Mouse (Mus musculus) small intestine, adult 2 months (tissue): Measurements from ENCODE around the gene Cdsn. TPM values are rescaled to one million over a fixed set of nuclear protein-coding genes. Genes with fewer than 3 reads are reported as not detected.
"Not testable (repeated sequence)": the region's sequence is repeated elsewhere in the genome, so short reads cannot be mapped to it uniquely, and the experiment has no call there.

ENCODE experiments used
- H3K27ac ChIP-seq: fragments of 200-500 bp; 2 replicates; pipeline ENCODE4 v1.5.1; 2012; ENCODE audit warnings: low read depth, low read length, control low read depth, inconsistent platforms; ENCODE audit not compliant: insufficient read depth
- H3K27me3 ChIP-seq: fragments of 200-500 bp; 2 replicates; pipeline ENCODE4 v1.6.1; 2012; ENCODE audit warnings: mild to moderate bottlenecking, moderate library complexity, low read length, inconsistent platforms; ENCODE audit not compliant: control insufficient read depth, insufficient read depth
- H3K36me3 ChIP-seq: fragments of 200-500 bp; 2 replicates; pipeline ENCODE4 v1.6.1; 2012; ENCODE audit warnings: mild to moderate bottlenecking, low read length, control low read depth, inconsistent platforms; ENCODE audit not compliant: control insufficient read depth, insufficient read depth
- H3K4me1 ChIP-seq: fragments of 200-500 bp; 2 replicates; pipeline ENCODE4 v1.6.1; 2012; ENCODE audit warnings: low read length, inconsistent platforms, mixed read lengths; ENCODE audit not compliant: control insufficient read depth, insufficient read depth, insufficient read length
- H3K4me3 ChIP-seq: fragments of 200-500 bp; 2 replicates; pipeline ENCODE4 v1.5.1; 2012; ENCODE audit warnings: low read depth, mild to moderate bottlenecking, control low read depth, inconsistent platforms, low read length, moderate library complexity
- CTCF ChIP-seq: fragments of 200-500 bp; IDR thresholded peaks from 2 replicates; pipeline ENCODE4 v1.5.1; 2012; ENCODE audit warnings: low read depth, mild to moderate bottlenecking, control low read depth, inconsistent platforms, low read length, moderate library complexity, mixed read lengths; ENCODE audit not compliant: insufficient replicate concordance, insufficient read length; ENCODE audit errors: extremely low read depth
- POLR2A ChIP-seq: fragments of 200-500 bp; IDR thresholded peaks from 2 replicates; pipeline ENCODE4 v1.6.1; 2012; ENCODE audit warnings: low read depth, mild to moderate bottlenecking, control low read depth, inconsistent platforms, low read length, moderate library complexity
- WGBS: fragments of 180-500 bp; shearing (Covaris S2); methylation state at CpG from one replicate; pipeline ENCODE4 v1.1.7; 2018; 5-methylcytosine and 5-hydroxymethylcytosine counted together
- polyA plus RNA-seq: library from polyadenylated mRNA; depleted of rRNA; stranded (reverse); fragments of >200 nt; gene quantifications from 2 replicates; pipeline ENCODE4 v1.2.3, GENCODE M21; 2012

Gene Cdsn
- polyA plus RNA-seq, 1 experiment, result 0.08 TPM

GRCm38 (mm10) chr17:35507556-35508260 is 44.2 kb upstream of the Cdsn start:
- WGBS, result 53% methylated on average over 13 of the region's 13 CpGs
- Histone ChIP-seq H3K27me3 (no peaks in the 10 kb centered on the region; the same call in 1 of the 2 replicates), H3K36me3 (no peaks in the 10 kb centered on the region), H3K4me3 (no peak overlapping the region), H3K27ac (no peak overlapping the region), H3K4me1 (no peaks in the 10 kb centered on the region)
- no peak for TF ChIP-seq CTCF
- no peak for TF ChIP-seq POLR2A

GRCm38 (mm10) chr17:35508279-35508678 is 43.6 kb upstream of the Cdsn start:
- H3K27ac ChIP-seq, H3K36me3 ChIP-seq, H3K4me1 ChIP-seq, H3K27me3 ChIP-seq, H3K4me3 ChIP-seq: not testable (repeated sequence)
- 64% methylated on average over 5 of the region's 5 CpGs for WGBS

GRCm38 (mm10) chr17:35509284-35509683 is 42.6 kb upstream of the Cdsn start:
- WGBS, result 15% methylated on average over 8 of the region's 8 CpGs
- H3K36me3 ChIP-seq, result no peaks in the 10 kb centered on the region
- TF ChIP-seq CTCF, result peak; percentile 30; the same call in 1 of the 2 replicates
- TF ChIP-seq POLR2A, result no peak

GRCm38 (mm10) chr17:35512916-35513626 is 38.9 kb upstream of the Cdsn start:
- H3K36me3 ChIP-seq, result no peaks in the 10 kb centered on the region
- H3K4me1 ChIP-seq, result peaks cover 7% of the 10 kb centered on the region
- 93% methylated on average over 7 of the region's 7 CpGs for WGBS
- H3K27me3 ChIP-seq, result no peaks in the 10 kb centered on the region; the same call in 1 of the 2 replicates
- H3K27ac ChIP-seq, result no peak overlapping the region
- H3K4me3 ChIP-seq, result no peak overlapping the region
- no peak for TF ChIP-seq CTCF

More at GRCm38 (mm10) chr17:35509284-35509683, 42.6 kb upstream of the Cdsn start:
- H3K4me1 ChIP-seq, result no peaks in the 10 kb centered on the region
- no peak overlapping the region for H3K4me3 ChIP-seq
- H3K27me3 ChIP-seq, result no peaks in the 10 kb centered on the region; the same call in 1 of the 2 replicates
- no peak overlapping the region for H3K27ac ChIP-seq

GRCm38 (mm10) chr17:35513886-35514285 is 38.0 kb upstream of the Cdsn start:
- no peak overlapping the region for H3K27ac ChIP-seq
- WGBS, result 16% methylated on average over 2 of the region's 2 CpGs
- no peaks in the 10 kb centered on the region for H3K36me3 ChIP-seq
- H3K4me1 ChIP-seq, result peaks cover 7% of the 10 kb centered on the region
- H3K4me3 ChIP-seq, result no peak overlapping the region
- no peaks in the 10 kb centered on the region; the same call in 1 of the 2 replicates for H3K27me3 ChIP-seq
- TF ChIP-seq CTCF (peak; percentile 67; the same call in 1 of the 2 replicates), POLR2A (no peak)

- Histone ChIP-seq H3K27ac (no peak overlapping the region), H3K27me3 (no peaks in the 10 kb centered on the region), H3K36me3 (no peaks in the 10 kb centered on the region), H3K4me3 (no peak overlapping the region), H3K4me1 (peaks cover 7% of the 10 kb centered on the region)
- no peak for TF ChIP-seq CTCF
- TF ChIP-seq POLR2A, result no peak
- 60% methylated on average over 6 of the region's 6 CpGs for WGBS
Measured at GRCm38 (mm10) chr17:35514756-35515155, 37.2 kb upstream of the Cdsn start.

- Histone ChIP-seq H3K27me3 (no peaks in the 10 kb centered on the region), H3K36me3 (no peaks in the 10 kb centered on the region), H3K4me3 (peak overlapping the region; percentile 77), H3K27ac (no peak overlapping the region), H3K4me1 (peaks cover 7% of the 10 kb centered on the region)
- TF ChIP-seq POLR2A (no peak), CTCF (no peak)
- WGBS, result 6% methylated on average over 25 of the region's 25 CpGs
Measured at GRCm38 (mm10) chr17:35515911-35516640, 35.9 kb upstream of the Cdsn start.
